Mouse (Mus musculus) gastrocnemius, adult 18-20 months (tissue): Measurements from ENCODE around the gene Mr1. TPM values are rescaled to one million over a fixed set of nuclear protein-coding genes. Genes with fewer than 3 reads are reported as not detected.
"Not testable (repeated sequence)": the region's sequence is repeated elsewhere in the genome, so short reads cannot be mapped to it uniquely, and the experiment has no call there.

Experiments
- DNase-seq: peaks from one replicate; pipeline ENCODE4 v3.0.0; 2021; ENCODE audit warnings: low spot score
- long read RNA-seq, 2 experiments: library from polyadenylated mRNA; stranded (forward); transcript quantifications; one replicate each; pipeline ENCODE4 v2.0.0; 2021
- total RNA-seq, 2 experiments: library from RNA; stranded (reverse); gene quantifications; 2 replicates each; pipeline ENCODE4 v1.2.3; 2021

The Mr1 gene
- total RNA-seq, result 10 to 100 TPM; 13.8 to 14.8 TPM
- long read RNA-seq, experiment 1, transcript Mr1-201 (6 exons, 2,512 nt), result minor isoform, 8 of 23 reads
- long read RNA-seq, experiment 1, transcript Mr1-204 (6 exons, 2,949 nt), result major isoform, 9 of 23 reads
- long read RNA-seq, experiment 1, partial matches to known transcripts, result 0 of 23 reads
- long read RNA-seq, experiment 1, other reads (novel, unspliced or antisense), result 3 of 23 reads
- long read RNA-seq, experiment 2, transcript Mr1-201 (6 exons, 2,512 nt), result major isoform, 5 of 9 reads
- long read RNA-seq, experiment 2, partial matches to known transcripts, result 0 of 9 reads
- long read RNA-seq, experiment 2, other reads (novel, unspliced or antisense), result 1 of 9 reads

- DNase-seq, result peak; percentile 53
Measured at GRCm38 (mm10) chr1:155146572-155146980, at the start of gene Mr1. Mr1 (minus strand) TSS chr1:155146814.

GRCm38 (mm10) chr1:155192805-155193368 is 46.3 kb upstream of the Mr1 start:
- DNase-seq, result no peak

DNA sequence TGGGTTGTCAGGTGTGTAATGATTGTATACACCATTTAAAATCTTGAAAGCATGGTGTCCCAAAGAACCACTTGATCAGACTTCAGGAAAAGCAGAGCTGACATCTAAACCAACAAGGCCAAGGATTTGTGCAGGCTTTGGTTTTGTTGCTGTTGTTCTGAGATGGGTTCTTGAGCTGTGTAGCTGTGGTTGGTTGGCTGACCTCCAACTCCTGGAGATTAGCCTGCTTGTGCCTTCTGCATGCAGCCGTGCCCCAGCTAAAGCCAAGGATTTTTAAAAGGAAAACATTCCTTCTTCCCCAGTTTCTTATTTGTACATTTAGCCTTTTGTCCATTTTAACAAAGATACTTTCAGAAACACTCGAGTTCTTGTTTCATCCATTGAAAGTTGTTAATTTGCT is 45.1 kb upstream of the Mr1 start:
- DNase-seq, result no peak

DNA sequence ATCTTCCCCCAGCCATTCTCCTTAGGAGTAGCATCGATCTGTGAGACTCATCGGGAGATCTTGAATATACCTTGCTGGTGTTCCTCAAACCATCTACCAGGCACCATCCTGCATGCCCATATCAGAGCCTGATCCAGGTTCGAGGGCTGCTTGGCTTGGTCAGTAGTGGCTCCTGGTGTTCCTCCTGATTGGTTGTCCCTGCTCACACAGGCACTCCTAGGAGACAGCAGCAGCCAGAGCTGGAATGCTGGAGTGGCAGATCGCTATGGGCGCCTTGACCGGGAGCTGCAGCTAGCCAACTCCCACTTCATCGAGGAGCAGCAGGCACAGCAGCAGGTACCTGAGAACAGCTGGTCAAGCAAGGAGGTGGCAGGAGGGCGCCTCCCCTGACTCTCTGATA is 44.6 kb upstream of the Mr1 start:
- DNase-seq, result no peak

DNA sequence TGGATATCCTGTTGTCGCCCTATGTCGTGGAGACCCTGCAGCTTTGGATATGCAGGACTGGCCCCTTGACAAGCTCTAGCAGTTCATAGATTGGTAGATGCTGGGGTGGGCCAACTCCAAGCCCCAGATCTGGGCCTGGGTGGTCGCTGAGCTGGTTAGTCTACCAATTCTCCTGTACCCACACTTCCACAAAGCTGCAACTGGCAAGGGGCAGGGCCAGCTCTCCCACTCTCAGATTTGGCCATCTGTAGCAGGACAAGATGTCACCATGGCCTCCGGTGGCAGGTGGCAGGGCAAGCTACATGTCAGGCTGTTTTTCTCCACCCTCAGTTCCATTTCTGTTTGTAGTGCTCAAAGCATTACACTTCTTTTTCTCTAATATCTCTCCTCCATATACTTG is 42.0 kb upstream of the Mr1 start:
- DNase-seq, result no peak

DNA sequence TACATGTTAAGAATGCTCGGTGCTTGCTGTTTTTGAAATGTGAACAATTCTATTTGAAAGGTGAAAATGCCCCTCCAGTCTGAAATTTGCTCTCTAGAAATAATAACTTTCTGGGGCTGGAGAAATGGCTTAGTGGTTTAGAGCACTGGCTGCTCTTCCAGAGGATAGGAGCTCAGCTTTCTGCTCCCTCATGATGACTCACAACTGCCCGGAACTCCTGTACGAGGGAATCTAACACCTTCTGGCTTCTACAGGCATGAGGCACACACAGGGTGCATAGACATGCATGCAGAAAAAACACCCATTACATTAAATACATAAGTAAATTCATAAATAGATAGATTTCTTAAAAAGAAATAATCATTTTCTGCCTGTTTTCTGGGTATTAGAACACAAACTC is 37.6 kb upstream of the Mr1 start:
- no peak for DNase-seq

- no peak for DNase-seq
Measured at GRCm38 (mm10) chr1:155178192-155178924, 31.7 kb upstream of the Mr1 start.

DNA sequence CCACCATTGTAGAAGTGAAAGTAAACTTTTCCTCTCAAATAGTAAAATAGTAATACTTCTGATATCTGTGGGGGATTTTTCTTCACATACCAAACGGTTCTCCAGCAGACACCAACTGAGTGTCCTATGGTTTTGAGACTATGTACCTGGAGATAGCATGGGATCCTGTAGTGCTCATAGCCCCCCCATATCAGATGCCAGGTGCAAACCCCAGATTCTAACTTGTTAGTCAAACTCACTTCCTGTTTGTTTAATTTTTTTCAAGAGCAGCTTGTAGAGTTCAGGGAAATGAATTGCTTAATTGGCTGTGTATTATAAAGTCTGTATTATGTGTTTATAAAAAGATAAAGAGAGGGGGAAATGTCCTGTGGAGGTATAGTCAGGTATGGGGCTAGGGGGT is 27.8 kb upstream of the Mr1 start:
- no peak for DNase-seq

DNA sequence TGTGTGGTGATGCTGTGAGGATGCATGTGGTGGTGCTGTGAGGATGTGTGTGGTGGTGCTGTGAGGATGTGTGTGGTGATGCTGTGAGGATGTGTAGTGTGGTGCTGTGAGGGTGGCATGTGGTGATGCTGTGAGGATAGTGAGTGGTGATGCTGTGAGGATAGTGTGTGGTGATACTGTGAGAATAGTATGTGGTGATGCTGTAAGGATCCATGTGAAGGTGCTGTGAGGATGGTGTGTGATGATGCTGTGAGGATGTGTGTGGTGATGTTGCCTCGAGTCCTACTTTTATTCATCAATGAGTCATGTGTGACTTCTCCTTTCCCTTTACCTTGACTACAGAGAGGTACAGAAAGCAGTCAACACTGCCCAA is 27.0 kb upstream of the Mr1 start:
- DNase-seq, result not testable (repeated sequence)

- no peak for DNase-seq
Measured at GRCm38 (mm10) chr1:155172895-155173643, 26.5 kb upstream of the Mr1 start.

GRCm38 (mm10) chr1:155169935-155170334 is 23.3 kb upstream of the Mr1 start:
- no peak for DNase-seq

DNA sequence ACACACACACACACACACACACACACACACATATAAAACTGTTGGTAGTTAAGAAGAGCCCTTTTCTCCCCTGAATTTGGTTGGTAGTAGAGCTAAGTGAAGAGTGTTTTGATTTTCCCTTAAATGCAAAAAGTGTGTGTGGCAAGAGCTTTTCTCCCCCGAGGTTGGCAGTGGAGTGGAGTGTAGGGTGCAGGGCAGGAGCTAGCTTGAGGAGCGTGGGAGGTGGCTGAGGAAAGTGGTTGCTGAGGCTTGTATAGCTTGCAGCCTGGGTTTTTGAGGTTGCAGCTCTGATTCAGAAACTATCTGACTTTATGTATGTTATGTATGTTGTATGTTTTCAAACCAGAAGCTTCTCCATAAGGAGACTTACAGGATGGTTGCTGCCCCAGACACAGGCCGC is 20.8 kb upstream of the Mr1 start:
- no peak for DNase-seq

DNA sequence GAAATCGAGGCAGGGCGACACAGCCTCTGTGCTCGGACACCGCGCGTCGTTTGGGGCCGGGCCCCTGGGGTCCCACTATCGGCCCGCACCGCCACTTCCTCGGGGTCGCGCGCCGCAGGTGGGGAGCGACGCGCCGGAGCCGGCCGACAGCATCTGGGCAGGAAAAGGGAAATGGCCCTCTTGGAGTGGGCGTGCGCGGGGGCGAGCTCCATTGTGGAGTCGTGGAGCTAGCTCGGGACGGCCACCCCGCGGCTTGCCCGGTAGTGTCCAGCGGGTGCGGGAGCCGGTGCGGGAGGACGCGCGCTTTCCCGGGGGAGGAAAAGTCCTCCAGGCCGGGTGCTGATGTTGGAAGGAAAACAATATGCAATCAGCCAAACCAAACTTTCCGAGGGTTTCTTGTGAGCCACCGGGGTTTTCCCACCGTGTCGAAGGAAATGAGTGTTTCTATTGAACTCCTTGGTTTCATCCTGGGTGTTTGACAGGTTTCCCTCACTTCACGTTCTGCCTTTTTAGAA is 12.4 kb upstream of the Mr1 start:
- peak; percentile 34 for DNase-seq

DNA sequence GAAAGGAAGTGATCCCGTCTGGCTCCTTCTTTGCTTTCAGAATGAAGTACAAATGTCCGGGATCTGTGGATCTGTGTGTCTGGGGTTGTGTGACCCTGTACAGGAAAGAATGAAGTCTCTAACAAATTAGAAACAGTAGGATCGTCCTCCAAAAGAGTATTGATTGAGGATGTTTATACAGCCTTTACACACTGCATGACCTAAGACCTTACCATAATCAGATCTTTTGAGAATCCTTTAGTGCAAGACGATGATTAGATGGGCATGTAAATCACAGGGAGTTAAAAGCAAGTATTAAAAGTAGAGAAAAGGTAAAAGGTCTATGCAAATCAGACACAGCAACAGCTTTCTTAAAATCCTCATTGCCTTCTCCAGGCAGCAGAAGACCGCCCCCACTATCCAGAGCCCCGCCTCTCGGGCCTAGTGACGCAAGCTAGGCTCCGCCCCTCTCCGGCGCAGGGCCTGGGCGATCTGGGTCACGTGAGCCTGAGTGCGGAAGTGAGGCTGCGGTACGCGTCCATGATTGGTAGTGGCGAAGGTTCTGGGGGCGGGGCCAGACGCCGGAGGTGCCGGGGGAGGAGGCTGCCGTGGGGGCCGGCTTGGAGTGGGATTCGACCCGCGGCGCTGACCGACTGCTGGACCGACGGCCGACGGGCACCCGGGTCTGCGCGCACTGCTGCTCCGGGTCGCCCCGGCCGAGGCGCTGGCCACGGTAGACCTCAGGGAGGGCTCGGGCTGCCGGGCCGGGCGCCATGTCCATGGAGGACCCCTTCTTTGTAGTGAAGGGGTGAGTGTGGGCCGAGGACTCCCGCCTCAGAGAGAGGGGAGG is 11.7 kb upstream of the Mr1 start, which contains the start of gene Stx6:
Stx6 (plus strand) TSS at position 575 of the 829 bp plus-strand sequence.
- DNase-seq, result peak; percentile 98

GRCm38 (mm10) chr1:155153906-155154305 is 7.3 kb upstream of the Mr1 start:
- no peak for DNase-seq

DNA sequence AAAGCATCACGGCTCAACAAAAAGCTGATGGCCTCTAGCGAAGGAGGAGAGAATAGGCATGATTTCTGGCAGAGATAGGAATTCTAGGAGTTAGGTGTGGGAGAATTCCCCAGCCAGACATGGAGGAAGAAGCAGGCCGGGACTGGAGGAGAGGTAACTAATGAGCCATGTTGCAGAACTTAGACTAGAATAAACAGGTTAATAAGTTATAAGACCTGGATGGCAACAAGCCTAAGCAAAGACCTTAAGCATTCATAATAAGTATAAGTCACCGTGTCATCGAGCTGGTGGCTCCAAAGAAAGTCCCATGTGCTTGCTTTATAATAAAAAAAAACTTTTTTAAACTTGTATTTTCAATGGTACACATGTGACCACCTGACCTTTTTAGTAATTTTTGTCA is 4.2 kb upstream of the Mr1 start:
- no peak for DNase-seq

- no peak for DNase-seq
Measured at GRCm38 (mm10) chr1:155149403-155149802, 2.8 kb upstream of the Mr1 start.

GRCm38 (mm10) chr1:155147228-155147627 is 614 bp upstream of the Mr1 start:
- DNase-seq, result no peak

- DNase-seq, result no peak
Measured at GRCm38 (mm10) chr1:155145620-155146019, 994 bp downstream of the Mr1 start.

- peak; percentile 85 for DNase-seq
Measured at GRCm38 (mm10) chr1:155140076-155140475, 6.5 kb downstream of the Mr1 start.

GRCm38 (mm10) chr1:155138795-155139194 is 7.8 kb downstream of the Mr1 start:
- peak; percentile 80 for DNase-seq
